Mouse (Mus musculus) limb, embryonic 15.5 days (tissue): ENCODE measurements around the gene Brms1. TPM values are rescaled to one million over a fixed set of nuclear protein-coding genes. Genes with fewer than 3 reads are reported as not detected.

Source experiments
- ATAC-seq: fragments of 200-750 bp; cut with Nextera tagmentation; 2 replicates; pipeline ENCODE4 v1.8.0; 2017; ENCODE audit warnings: low read depth, moderate TSS enrichment; ENCODE audit not compliant: insufficient number of reproducible peaks, low FRiP score, low TSS enrichment
- H3K27ac ChIP-seq: fragments of 300-500 bp; sonication (generic); 2 replicates; pipeline ENCODE4 v1.5.1; 2015; ENCODE audit warnings: moderate library complexity, mild to moderate bottlenecking, inconsistent platforms
- H3K27me3 ChIP-seq: fragments of 300-500 bp; sonication (generic); 2 replicates; pipeline ENCODE4 v1.6.1; 2015; ENCODE audit warnings: inconsistent platforms
- H3K36me3 ChIP-seq: fragments of 300-500 bp; sonication (generic); 2 replicates; pipeline ENCODE4 v1.6.1; 2015; ENCODE audit warnings: inconsistent platforms
- H3K4me1 ChIP-seq: fragments of 300-500 bp; sonication (generic); 2 replicates; pipeline ENCODE4 v1.6.1; 2015; ENCODE audit warnings: inconsistent platforms
- H3K4me2 ChIP-seq: fragments of 300-500 bp; sonication (generic); 2 replicates; pipeline ENCODE4 v1.6.1; 2015; ENCODE audit warnings: mild to moderate bottlenecking, inconsistent platforms
- H3K4me3 ChIP-seq: fragments of 300-500 bp; sonication (generic); 2 replicates; pipeline ENCODE4 v1.5.1; 2015; ENCODE audit warnings: mild to moderate bottlenecking, inconsistent platforms
- H3K9ac ChIP-seq: fragments of 300-500 bp; sonication (generic); 2 replicates; pipeline ENCODE4 v1.6.1; 2015; ENCODE audit warnings: inconsistent platforms
- H3K9me3 ChIP-seq: fragments of 300-500 bp; sonication (generic); 2 replicates; pipeline ENCODE4 v1.6.1; 2016; ENCODE audit warnings: inconsistent platforms
- WGBS: fragments of 180-500 bp; shearing (Covaris S2); methylation state at CpG from one replicate; pipeline ENCODE4 v1.1.7; 2015; 5-methylcytosine and 5-hydroxymethylcytosine counted together
- polyA plus RNA-seq: library from polyadenylated mRNA; unstranded; fragments of >200 nt; fragmentation: Nextera tagmentation; extraction: Ambion mirVana; gene quantifications from 2 replicates; pipeline ENCODE4 v1.2.1, GENCODE M21; 2015

Gene Brms1
- polyA plus RNA-seq, 1 experiment from 2014 or later: 42.4 TPM

- H3K36me3 ChIP-seq: no peaks in the 10 kb centered on the region
- peak overlapping the region; percentile 67 for H3K4me3 ChIP-seq
- no peak for ATAC-seq
- H3K27ac ChIP-seq: peak overlapping the region; percentile 96
- peaks cover 6% of the 10 kb centered on the region; the same call in 1 of the 2 replicates for H3K27me3 ChIP-seq
- no peaks in the 10 kb centered on the region for H3K9me3 ChIP-seq
- no peak overlapping the region for H3K9ac ChIP-seq
- WGBS: 69% methylated on average over 5 of the region's 5 CpGs
- peaks cover 74% of the 10 kb centered on the region for H3K4me1 ChIP-seq
- peak overlapping the region; percentile 91 for H3K4me2 ChIP-seq
These were observed 28.3 kb downstream of the Brms1 start for GRCm38 (mm10) chr19:5069486-5069885.

- Histone ChIP-seq H3K27ac (peak overlapping the region; percentile 96), H3K36me3 (no peaks in the 10 kb centered on the region), H3K4me1 (peaks cover 71% of the 10 kb centered on the region), H3K9ac (0 out of 2 replicates have a peak overlapping the region, but pooled peaks have one; percentile 20), H3K9me3 (no peaks in the 10 kb centered on the region), H3K4me2 (peak overlapping the region; percentile 91), H3K4me3 (peak overlapping the region; percentile 67), H3K27me3 (peaks cover 6% of the 10 kb centered on the region; the same call in 1 of the 2 replicates)
- no peak for ATAC-seq
- WGBS: 71% methylated on average over 7 of the region's 7 CpGs
These were observed 28.8 kb downstream of the Brms1 start for GRCm38 (mm10) chr19:5069978-5070377.

- Histone ChIP-seq H3K9me3 (no peaks in the 10 kb centered on the region), H3K4me1 (peaks cover 64% of the 10 kb centered on the region), H3K27me3 (peaks cover 6% of the 10 kb centered on the region; the same call in 1 of the 2 replicates), H3K4me2 (peak overlapping the region; percentile 91), H3K36me3 (no peaks in the 10 kb centered on the region), H3K27ac (peak overlapping the region; percentile 96), H3K9ac (peak overlapping the region; percentile 28; the same call in 1 of the 2 replicates), H3K4me3 (peak overlapping the region; percentile 67)
- no peak for ATAC-seq
- WGBS: 8% methylated on average over 11 of the region's 11 CpGs
These were observed 29.9 kb downstream of the Brms1 start for GRCm38 (mm10) chr19:5071077-5071476.

GRCm38 (mm10) chr19:5071545-5072369 is 30.6 kb downstream of the Brms1 start:
- peak overlapping the region; percentile 28; the same call in 1 of the 2 replicates for H3K9ac ChIP-seq
- no peaks in the 10 kb centered on the region for H3K9me3 ChIP-seq
- ATAC-seq: peak; percentile 86
- peaks cover 63% of the 10 kb centered on the region for H3K4me1 ChIP-seq
- WGBS: under 1% methylated on average over 40 of the region's 40 CpGs
- H3K4me3 ChIP-seq: peak overlapping the region; percentile 67
- no peaks in the 10 kb centered on the region for H3K36me3 ChIP-seq
- peaks cover 6% of the 10 kb centered on the region; the same call in 1 of the 2 replicates for H3K27me3 ChIP-seq
- peak overlapping the region; percentile 96 for H3K27ac ChIP-seq
- H3K4me2 ChIP-seq: peak overlapping the region; percentile 91

- no peak overlapping the region for H3K9ac ChIP-seq
- H3K4me1 ChIP-seq: peaks cover 56% of the 10 kb centered on the region
- H3K4me3 ChIP-seq: peak overlapping the region; percentile 67
- peak overlapping the region; percentile 91 for H3K4me2 ChIP-seq
- ATAC-seq: no peak
- H3K9me3 ChIP-seq: no peaks in the 10 kb centered on the region
- H3K27me3 ChIP-seq: peaks cover 6% of the 10 kb centered on the region; the same call in 1 of the 2 replicates
- 2% methylated on average over 20 of the region's 20 CpGs for WGBS
- no peaks in the 10 kb centered on the region for H3K36me3 ChIP-seq
- peak overlapping the region; percentile 96 for H3K27ac ChIP-seq
These were observed 31.4 kb downstream of the Brms1 start for GRCm38 (mm10) chr19:5072389-5073019.

GRCm38 (mm10) chr19:5073028-5073427 is 31.9 kb downstream of the Brms1 start:
- Histone ChIP-seq H3K4me3 (peak overlapping the region; percentile 67), H3K36me3 (no peaks in the 10 kb centered on the region), H3K27me3 (peaks cover 5% of the 10 kb centered on the region; the same call in 1 of the 2 replicates), H3K9me3 (no peaks in the 10 kb centered on the region), H3K9ac (no peak overlapping the region), H3K4me1 (peaks cover 50% of the 10 kb centered on the region), H3K4me2 (peak overlapping the region; percentile 91), H3K27ac (peak overlapping the region; percentile 96)
- WGBS: under 1% methylated on average over 15 of the region's 15 CpGs
- peak; percentile 19; the same call in 1 of the 2 replicates for ATAC-seq

- ATAC-seq: no peak
- 33% methylated on average over 5 of the region's 5 CpGs for WGBS
- Histone ChIP-seq H3K9me3 (no peaks in the 10 kb centered on the region), H3K4me3 (no peak overlapping the region), H3K4me2 (0 out of 2 replicates have a peak overlapping the region, but pooled peaks have one; percentile 91), H3K27ac (peak overlapping the region; percentile 63), H3K27me3 (0 out of 2 replicates have a peak, but pooled peaks cover 3% of the 10 kb centered on the region), H3K9ac (no peak overlapping the region), H3K36me3 (no peaks in the 10 kb centered on the region), H3K4me1 (peaks cover 46% of the 10 kb centered on the region)
These were observed 32.4 kb downstream of the Brms1 start for GRCm38 (mm10) chr19:5073518-5073917.

- Histone ChIP-seq H3K4me3 (no peak overlapping the region), H3K9ac (no peak overlapping the region), H3K27me3 (peaks cover 46% of the 10 kb centered on the region), H3K9me3 (no peaks in the 10 kb centered on the region), H3K36me3 (no peaks in the 10 kb centered on the region), H3K4me1 (no peaks in the 10 kb centered on the region), H3K4me2 (no peak overlapping the region), H3K27ac (no peak overlapping the region)
- no peak for ATAC-seq
- WGBS: 97% methylated on average over 1 of the region's 1 CpGs
These were observed 38.1 kb downstream of the Brms1 start for GRCm38 (mm10) chr19:5079279-5079678.

- Histone ChIP-seq H3K27me3 (peaks cover 70% of the 10 kb centered on the region), H3K4me2 (no peak overlapping the region), H3K36me3 (no peaks in the 10 kb centered on the region), H3K4me3 (no peak overlapping the region), H3K4me1 (peaks cover 13% of the 10 kb centered on the region), H3K9ac (no peak overlapping the region), H3K27ac (no peak overlapping the region), H3K9me3 (no peaks in the 10 kb centered on the region)
- no peak for ATAC-seq
- 58% methylated on average over 18 of the region's 18 CpGs for WGBS
These were observed 40.9 kb downstream of the Brms1 start for GRCm38 (mm10) chr19:5082005-5082404.

GRCm38 (mm10) chr19:5082596-5082995 is 41.4 kb downstream of the Brms1 start:
- no peak overlapping the region for H3K4me3 ChIP-seq
- no peak overlapping the region for H3K4me2 ChIP-seq
- H3K27me3 ChIP-seq: peaks cover 70% of the 10 kb centered on the region
- H3K4me1 ChIP-seq: peaks cover 17% of the 10 kb centered on the region
- no peak overlapping the region for H3K27ac ChIP-seq
- no peaks in the 10 kb centered on the region for H3K9me3 ChIP-seq
- WGBS: 67% methylated on average over 24 of the region's 24 CpGs
- no peak for ATAC-seq
- H3K9ac ChIP-seq: no peak overlapping the region
- no peaks in the 10 kb centered on the region for H3K36me3 ChIP-seq

- WGBS: 59% methylated on average over 3 of the region's 3 CpGs
- peaks cover 23% of the 10 kb centered on the region for H3K4me1 ChIP-seq
These were observed 43.0 kb downstream of the Brms1 start for GRCm38 (mm10) chr19:5083961-5084833.

More at GRCm38 (mm10) chr19:5083961-5084833, 43.0 kb downstream of the Brms1 start:
- H3K4me2 ChIP-seq: 0 out of 2 replicates have a peak overlapping the region, but pooled peaks have one; percentile 77
- H3K36me3 ChIP-seq: no peaks in the 10 kb centered on the region
- H3K27ac ChIP-seq: no peak overlapping the region
- H3K9me3 ChIP-seq: no peaks in the 10 kb centered on the region
- no peak overlapping the region for H3K9ac ChIP-seq
- no peak for ATAC-seq
- peak overlapping the region; percentile 45; the same call in 1 of the 2 replicates for H3K4me3 ChIP-seq
- H3K27me3 ChIP-seq: peaks cover 70% of the 10 kb centered on the region
